Mouse (Mus musculus) neural tube, embryonic 14.5 days (tissue): ENCODE measurements around the gene Tns2. TPM values are rescaled to one million over a fixed set of nuclear protein-coding genes. Genes with fewer than 3 reads are reported as not detected.

ENCODE experiments used
- ATAC-seq: fragments of 200-750 bp; cut with Nextera tagmentation; 2 replicates; pipeline ENCODE4 v1.8.0; 2017; ENCODE audit warnings: low read depth, mild to moderate bottlenecking, moderate TSS enrichment, moderate library complexity
- H3K27ac ChIP-seq: fragments of 300-500 bp; sonication (generic); 2 replicates; pipeline ENCODE4 v1.5.1; 2014; ENCODE audit warnings: low read depth, mild to moderate bottlenecking, control low read depth, low read length, moderate library complexity, mixed read lengths
- H3K27me3 ChIP-seq: fragments of 300-500 bp; sonication (generic); 2 replicates; pipeline ENCODE4 v1.6.1; 2014; ENCODE audit warnings: low read length; ENCODE audit not compliant: control insufficient read depth, insufficient read depth
- H3K36me3 ChIP-seq: fragments of 300-500 bp; sonication (generic); 2 replicates; pipeline ENCODE4 v1.6.1; 2014; ENCODE audit warnings: low read length, mixed read lengths; ENCODE audit not compliant: control insufficient read depth, insufficient read depth
- H3K4me1 ChIP-seq: fragments of 300-500 bp; sonication (generic); 2 replicates; pipeline ENCODE4 v1.6.1; 2014; ENCODE audit warnings: low read length; ENCODE audit not compliant: control insufficient read depth, insufficient read depth
- H3K4me2 ChIP-seq: fragments of 300-500 bp; sonication (generic); 2 replicates; pipeline ENCODE4 v1.6.1; 2014; ENCODE audit warnings: mild to moderate bottlenecking, low read depth, low read length, control low read depth
- H3K4me3 ChIP-seq: fragments of 300-500 bp; sonication (generic); 2 replicates; pipeline ENCODE4 v1.5.1; 2014; ENCODE audit warnings: low read depth, low read length, control low read depth, mixed read lengths
- H3K9ac ChIP-seq: fragments of 300-500 bp; sonication (generic); replicated peaks from 2 replicates; pipeline ENCODE4 v1.6.1; 2014; ENCODE audit warnings: low read depth, mild to moderate bottlenecking, control low read depth, low read length, mixed read lengths
- H3K9me3 ChIP-seq: fragments of 300-500 bp; sonication (generic); 2 replicates; pipeline ENCODE4 v1.6.1; 2016; ENCODE audit warnings: low read length; ENCODE audit not compliant: control insufficient read depth
- WGBS: fragments of 180-500 bp; shearing (Covaris S2); extraction: QIAGEN DNeasy Blood & Tissue Kit; methylation state at CpG from one replicate; pipeline ENCODE4 v1.1.7; 2014; 5-methylcytosine and 5-hydroxymethylcytosine counted together
- polyA plus RNA-seq: library from polyadenylated mRNA; unstranded; fragments of >200 nt; fragmentation: Nextera tagmentation; extraction: Ambion mirVana; gene quantifications from 2 replicates; pipeline ENCODE4 v1.2.1, GENCODE M21; 2014

Gene Tns2
- polyA plus RNA-seq, 1 experiment from 2014 or later: 4.3 TPM

- no peaks in the 10 kb centered on the region for H3K27me3 ChIP-seq
- H3K4me2 ChIP-seq: peak overlapping the region; percentile 76
- WGBS: 24% methylated on average over 8 of the region's 8 CpGs
- peak overlapping the region; percentile 57 for H3K9ac ChIP-seq
- H3K9me3 ChIP-seq: no peaks in the 10 kb centered on the region
- no peak for ATAC-seq
- peak overlapping the region; percentile 44; the same call in 1 of the 2 replicates for H3K27ac ChIP-seq
- H3K4me3 ChIP-seq: peak overlapping the region; percentile 43
- H3K4me1 ChIP-seq: peaks cover 11% of the 10 kb centered on the region
- H3K36me3 ChIP-seq: peaks cover 18% of the 10 kb centered on the region
Measured at GRCm38 (mm10) chr15:102099771-102100160, 447 bp upstream of the Tns2 start.

GRCm38 (mm10) chr15:102100996-102101671, 921 bp downstream of the Tns2 start:
- WGBS: 26% methylated on average over 10 of the region's 10 CpGs
- H3K4me1 ChIP-seq: peaks cover 11% of the 10 kb centered on the region

GRCm38 (mm10) chr15:102101672-102102541, 1.7 kb downstream of the Tns2 start:
- no peak overlapping the region for H3K9ac ChIP-seq
- peaks cover 11% of the 10 kb centered on the region for H3K4me1 ChIP-seq

More at GRCm38 (mm10) chr15:102100996-102101671, 921 bp downstream of the Tns2 start:
- Histone ChIP-seq H3K9ac (peak overlapping the region; percentile 57; the same call in 1 of the 2 replicates), H3K27me3 (peaks cover 5% of the 10 kb centered on the region), H3K4me2 (peak overlapping the region; percentile 76), H3K36me3 (peaks cover 4% of the 10 kb centered on the region; the same call in 1 of the 2 replicates), H3K9me3 (no peaks in the 10 kb centered on the region), H3K27ac (peak overlapping the region; percentile 44; the same call in 1 of the 2 replicates), H3K4me3 (no peak overlapping the region; the same call in 1 of the 2 replicates)
- ATAC-seq: no peak

GRCm38 (mm10) chr15:102102548-102103121, 2.4 kb downstream of the Tns2 start:
- Histone ChIP-seq H3K27ac (peak overlapping the region; percentile 62; the same call in 1 of the 2 replicates), H3K9ac (peak overlapping the region; percentile 4; the same call in 1 of the 2 replicates), H3K9me3 (no peaks in the 10 kb centered on the region), H3K4me1 (peaks cover 11% of the 10 kb centered on the region), H3K27me3 (peaks cover 15% of the 10 kb centered on the region), H3K4me2 (peak overlapping the region; percentile 27; the same call in 1 of the 2 replicates), H3K4me3 (peak overlapping the region; percentile 19), H3K36me3 (no peaks in the 10 kb centered on the region)
- WGBS: 17% methylated on average over 5 of the region's 6 CpGs
- ATAC-seq: no peak

More at GRCm38 (mm10) chr15:102101672-102102541, 1.7 kb downstream of the Tns2 start:
- peaks cover 13% of the 10 kb centered on the region for H3K27me3 ChIP-seq
- H3K27ac ChIP-seq: peak overlapping the region; percentile 52; the same call in 1 of the 2 replicates
- peak overlapping the region; percentile 15; the same call in 1 of the 2 replicates for H3K4me2 ChIP-seq
- 0 out of 2 replicates have a peak, but pooled peaks cover 4% of the 10 kb centered on the region for H3K36me3 ChIP-seq
- 32% methylated on average over 11 of the region's 11 CpGs for WGBS
- no peaks in the 10 kb centered on the region for H3K9me3 ChIP-seq
- no peak for ATAC-seq
- no peak overlapping the region for H3K4me3 ChIP-seq

- ATAC-seq: no peak
- Histone ChIP-seq H3K36me3 (no peaks in the 10 kb centered on the region), H3K4me1 (peaks cover 11% of the 10 kb centered on the region), H3K9me3 (no peaks in the 10 kb centered on the region), H3K27ac (peak overlapping the region; percentile 62; the same call in 1 of the 2 replicates), H3K4me2 (peak overlapping the region; percentile 27), H3K9ac (0 out of 2 replicates have a peak overlapping the region, but pooled peaks have one; percentile 4), H3K27me3 (peaks cover 18% of the 10 kb centered on the region), H3K4me3 (peak overlapping the region; percentile 19; the same call in 1 of the 2 replicates)
- WGBS: 7% methylated on average over 14 of the region's 14 CpGs
Measured at GRCm38 (mm10) chr15:102103371-102103946, 3.2 kb downstream of the Tns2 start.

DNA sequence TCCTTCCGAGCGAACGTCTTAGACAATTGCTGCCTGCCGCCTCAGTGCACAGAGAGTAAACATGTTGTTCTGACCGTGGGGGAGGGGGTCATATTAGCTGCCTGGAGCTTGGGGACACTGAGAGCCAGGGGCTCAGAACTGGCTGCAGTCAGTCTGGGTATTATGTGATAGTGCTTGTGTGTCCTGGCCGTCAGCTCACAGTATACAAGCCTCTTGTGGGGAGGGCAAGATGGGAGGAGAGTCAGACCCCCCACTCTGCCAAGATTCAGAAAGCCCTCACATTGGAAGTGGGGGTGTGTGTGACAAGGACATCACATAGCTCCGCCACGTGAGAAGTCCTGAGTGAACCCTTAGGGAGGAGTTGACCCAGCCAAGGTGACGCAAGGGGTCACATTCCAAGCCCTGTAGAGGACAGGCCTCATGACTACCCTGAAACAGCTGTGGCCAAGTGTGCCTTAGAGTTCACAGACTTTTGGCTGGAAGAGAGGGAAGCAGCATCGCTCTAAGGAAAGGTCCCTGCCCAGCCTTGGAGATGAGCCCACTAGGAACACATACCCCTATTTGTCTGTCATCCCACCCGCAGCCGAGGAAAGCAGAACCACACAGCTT, 3.8 kb downstream of the Tns2 start:
- Histone ChIP-seq H3K27ac (no peak overlapping the region), H3K4me1 (peaks cover 11% of the 10 kb centered on the region), H3K4me2 (peak overlapping the region; percentile 27), H3K4me3 (no peak overlapping the region; the same call in 1 of the 2 replicates), H3K36me3 (no peaks in the 10 kb centered on the region), H3K9me3 (no peaks in the 10 kb centered on the region), H3K9ac (no peak overlapping the region), H3K27me3 (peaks cover 18% of the 10 kb centered on the region)
- 26% methylated on average over 12 of the region's 12 CpGs for WGBS
- ATAC-seq: no peak

DNA sequence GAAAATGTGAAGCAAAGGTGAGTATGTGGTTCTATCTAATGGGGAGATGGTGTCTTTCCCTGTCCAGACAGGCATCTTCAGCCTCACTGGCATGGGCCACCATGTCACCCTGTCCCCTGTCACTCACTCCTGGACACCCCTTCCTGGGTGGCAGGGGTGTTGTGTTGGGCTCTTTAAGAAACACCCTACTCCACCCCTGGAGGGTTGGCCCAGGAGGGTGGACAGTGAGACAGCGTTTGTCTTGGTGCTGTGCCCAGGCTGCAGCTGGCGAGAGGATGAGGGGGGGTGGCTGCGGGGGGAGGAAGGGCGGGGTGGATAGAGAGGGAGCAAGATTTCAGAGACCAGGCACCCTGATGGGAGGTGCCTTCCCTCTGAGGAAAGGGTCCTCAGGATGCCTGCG, 5.1 kb downstream of the Tns2 start:
- no peak for ATAC-seq
- 48% methylated on average over 5 of the region's 5 CpGs for WGBS
- Histone ChIP-seq H3K4me2 (peak overlapping the region; percentile 1; the same call in 1 of the 2 replicates), H3K9me3 (no peaks in the 10 kb centered on the region), H3K4me3 (no peak overlapping the region), H3K9ac (no peak overlapping the region), H3K27ac (no peak overlapping the region), H3K27me3 (peaks cover 18% of the 10 kb centered on the region), H3K36me3 (no peaks in the 10 kb centered on the region), H3K4me1 (peaks cover 5% of the 10 kb centered on the region; the same call in 1 of the 2 replicates)
